ENCODE assay signal across 8 mouse cellular contexts in genomic region chr4:95048021-95048730, GRCm38 (mm10). TPM values are rescaled to one million over a fixed set of nuclear protein-coding genes. Genes with fewer than 3 reads are reported as not detected.
A peak's percentile ranks its signal among the peaks of the same experiment; 100 is the strongest.
DNase-seq lines count a peak whose midpoint lies in the region; ATAC-seq and TF ChIP-seq lines count a peak whose summit lies in the region.

No protein-coding gene starts in this region.

- no peak overlapping the region for H3K4me3 ChIP-seq in kidney, postnatal 0 days (replicated peaks; ENCODE audit: low read depth, low read length)
- 0 out of 2 replicates have a peak overlapping the region, but pooled peaks have one; percentile 77 for H3K4me3 ChIP-seq in embryonic facial prominence, embryonic 13.5 days
- H3K4me3 ChIP-seq in limb, embryonic 14.5 days (replicated peaks; ENCODE audit: low read length), result peak overlapping the region; percentile 77

- H3K9ac ChIP-seq in kidney, postnatal 0 days (ENCODE audit: low read depth, low read length), result no peak overlapping the region
- no peak overlapping the region for H3K9ac ChIP-seq in embryonic facial prominence, embryonic 13.5 days
- peak overlapping the region; percentile 21; the same call in 1 of the 2 replicates for H3K9ac ChIP-seq in limb, embryonic 14.5 days (ENCODE audit: low read depth, low read length, severe bottlenecking)

- no peak overlapping the region for H3K27ac ChIP-seq in kidney, postnatal 0 days
- H3K27ac ChIP-seq in embryonic facial prominence, embryonic 13.5 days, result no peak overlapping the region
- H3K27ac ChIP-seq in limb, embryonic 14.5 days (replicated peaks; ENCODE audit: low read depth, low read length), result no peak overlapping the region

- H3K27me3 ChIP-seq in kidney, postnatal 0 days (ENCODE audit: insufficient read depth, low read length), result no peaks in the 10 kb centered on the region
- H3K27me3 ChIP-seq in embryonic facial prominence, embryonic 13.5 days, result no peaks in the 10 kb centered on the region
- H3K27me3 ChIP-seq in limb, embryonic 14.5 days (ENCODE audit: control insufficient read depth, insufficient read depth, low read length), result no peaks in the 10 kb centered on the region

- peak overlapping the region; percentile 91 for H3K4me2 ChIP-seq in kidney, postnatal 0 days (ENCODE audit: low read length)
- peak overlapping the region; percentile 94 for H3K4me2 ChIP-seq in embryonic facial prominence, embryonic 13.5 days
- peak overlapping the region; percentile 93 for H3K4me2 ChIP-seq in limb, embryonic 14.5 days (replicated peaks; ENCODE audit: low read depth, low read length, severe bottlenecking)

- no peak for ATAC-seq in kidney, postnatal 0 days (replicated peaks; ENCODE audit: low FRiP score, low read depth)
- ATAC-seq in embryonic facial prominence, embryonic 13.5 days (ENCODE audit: insufficient number of reproducible peaks, insufficient read depth, low FRiP score, low TSS enrichment, low read depth), result no peak
- no peak for ATAC-seq in limb, embryonic 14.5 days (ENCODE audit: low FRiP score, low read depth)
- ATAC-seq in monocyte, adult 5-6 weeks (replicated peaks; ENCODE audit: insufficient number of reproducible peaks, low FRiP score, low TSS enrichment, poor library complexity, severe bottlenecking), result no peak

- whole genome bisulfite sequencing in kidney, postnatal 0 days, result 53% methylated on average over 5 of the region's 5 CpGs
- WGBS in embryonic facial prominence, embryonic 13.5 days, result 43% methylated on average over 5 of the region's 5 CpGs
- 44% methylated on average over 5 of the region's 5 CpGs for whole genome bisulfite sequencing in limb, embryonic 14.5 days

- no peak for TF ChIP-seq POLR2A in limb, embryonic 14.5 days (IDR thresholded peaks at IDR 0.05; ENCODE audit: borderline replicate concordance, extremely low read depth, insufficient read depth, insufficient read length)

- H3K4me1 ChIP-seq in kidney, postnatal 0 days (replicated peaks; ENCODE audit: insufficient read depth, low read length), result peaks cover 8% of the 10 kb centered on the region
- peaks cover 14% of the 10 kb centered on the region for H3K4me1 ChIP-seq in embryonic facial prominence, embryonic 13.5 days
- H3K4me1 ChIP-seq in limb, embryonic 14.5 days (ENCODE audit: control insufficient read depth, insufficient read depth, low read length), result peaks cover 12% of the 10 kb centered on the region

- no peaks in the 10 kb centered on the region for H3K9me3 ChIP-seq in kidney, postnatal 0 days (replicated peaks; ENCODE audit: low read length)
- H3K9me3 ChIP-seq in embryonic facial prominence, embryonic 13.5 days, result no peaks in the 10 kb centered on the region
- H3K9me3 ChIP-seq in limb, embryonic 14.5 days (ENCODE audit: control insufficient read depth, low read length), result no peaks in the 10 kb centered on the region

- no peaks in the 10 kb centered on the region for H3K36me3 ChIP-seq in kidney, postnatal 0 days (ENCODE audit: insufficient read depth, low read length)
- H3K36me3 ChIP-seq in embryonic facial prominence, embryonic 13.5 days, result no peaks in the 10 kb centered on the region
- no peaks in the 10 kb centered on the region for H3K36me3 ChIP-seq in limb, embryonic 14.5 days (ENCODE audit: control insufficient read depth, insufficient read depth, low read length)

- no peak for TF ChIP-seq CTCF in kidney, postnatal 0 days (IDR thresholded peaks at IDR 0.05; ENCODE audit: low read depth)

- no peak for DNase-seq in kidney, postnatal 0 days (ENCODE audit: low spot score)
- DNase-seq in kidney, adult 9 months, result no peak
- DNase-seq in limb, embryonic 14.5 days (ENCODE audit: low spot score), result no peak
- peak; percentile 11 for DNase-seq in retina, embryonic 14.5 days (ENCODE audit: low spot score)
- DNase-seq in cerebellum, adult 8-10 months, result no peak
- DNase-seq in layer of hippocampus, adult 9-11 months, result no peak

RNA-seq across cellular contexts. Expression of gene Jun, which starts 3.8 kb away (rescaled TPM):
- polyA plus RNA-seq in kidney, postnatal 0 days (2015; fragmentation: Nextera tagmentation; extraction: Ambion mirVana), result 55.1 and 60.1 TPM in 2 replicates
- 56.3 and 61.2 TPM in 2 replicates for polyA plus RNA-seq in embryonic facial prominence, embryonic 13.5 days (2015; fragmentation: Nextera tagmentation; extraction: Ambion mirVana)
- 65.3 and 91.6 TPM in 2 replicates for polyA plus RNA-seq in limb, embryonic 14.5 days (2012; rRNA removed)
- 50.6 and 56.2 TPM in 2 replicates for polyA plus RNA-seq in limb, embryonic 14.5 days (2014; fragmentation: Nextera tagmentation; extraction: Ambion mirVana)
- total RNA-seq in monocyte, adult 5-6 weeks (2017), result 141 to 642 TPM (median 148 TPM) in 3 replicates
